Mouse (Mus musculus): ENCODE measurements around the gene Fbn1.

GRCm38 (mm10) chr2:125384941-125385340, 122.9 kb downstream of the Fbn1 start:
- TF ChIP-seq CTCF (IDR thresholded peaks at IDR 0.05; ENCODE audit: borderline replicate concordance, extremely low read depth, insufficient read depth, insufficient read length) (no peak), POLR2A (IDR thresholded peaks at IDR 0.05; ENCODE audit: borderline replicate concordance, extremely low read depth, insufficient read depth, insufficient read length, poor library complexity, severe bottlenecking) (no peak)

Measured in brain, embryonic 14.5 days (tissue).